Mouse (Mus musculus) CH12.LX (cell line): ENCODE results near the gene Pik3c2g.

ENCODE experiments used
- CTCF ChIP-seq, 2 experiments: IDR thresholded peaks in 1 of 2; conservative IDR thresholded peaks in 1 of 2; 2 replicates each; pipeline ENCODE4 v1.5.1; 2011 to 2012; ENCODE audit warnings: low read depth in 2 of 2, low read length in 2 of 2, improper control_type of control experiment in 1 of 2, inconsistent platforms in 1 of 2, mild to moderate bottlenecking in 1 of 2, moderate library complexity in 1 of 2
- EP300 ChIP-seq: IDR thresholded peaks from 2 replicates; pipeline ENCODE4 v1.6.1; 2011; ENCODE audit warnings: low read length, improper control_type of control experiment
- TCF12 ChIP-seq: IDR thresholded peaks from 2 replicates; pipeline ENCODE4 v1.6.1; 2014; ENCODE audit warnings: low read depth, mild to moderate bottlenecking, inconsistent platforms, low read length, improper control_type of control experiment

DNA sequence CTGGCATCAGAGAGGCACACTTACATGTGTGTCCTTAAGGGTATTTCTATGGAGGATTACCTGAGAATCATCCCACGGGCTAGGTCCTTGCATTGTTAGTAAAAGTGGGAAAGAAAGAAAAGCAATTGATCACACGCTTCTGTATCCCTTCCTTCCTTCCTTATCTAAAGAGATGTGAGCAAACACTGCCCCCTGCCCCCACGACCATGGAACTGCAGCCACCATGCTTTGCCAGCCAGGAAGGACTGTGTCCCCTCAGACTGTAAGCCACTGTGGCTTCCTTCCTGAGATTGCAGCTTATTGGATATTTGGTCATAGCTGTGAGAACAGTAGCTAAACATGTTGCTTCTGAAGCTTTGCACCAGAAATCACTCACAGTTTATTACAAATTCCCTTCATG is 418.2 kb downstream of the Pik3c2g start:
- TF ChIP-seq CTCF (conservative IDR thresholded peaks at IDR 0.05 in 1 of 2, IDR thresholded peaks at IDR 0.05 in 1 of 2; ENCODE audit: low read depth in 2 of 2, low read length in 2 of 2) (no peak), EP300 (no peak), TCF12 (no peak)
